Mouse (Mus musculus): ENCODE data around the gene Rfc2. TPM values are rescaled to one million over a fixed set of nuclear protein-coding genes. Genes with fewer than 3 reads are reported as not detected.

Rfc2 gene
- total and polyA plus RNA-seq, 3 experiments, result 222 to 283 (median 237) TPM

GRCm38 (mm10) chr5:134532417-134532816 lies 48.7 kb upstream of the Rfc2 start:
- H3K9ac ChIP-seq (ENCODE audit: insufficient read depth, low read depth), result no peak overlapping the region
- H3K36me3 ChIP-seq (replicated peaks in 1 of 2; ENCODE audit: control insufficient read depth in 1 of 2, insufficient read depth in 1 of 2, low read length in 1 of 2), result peaks cover 0 to 74% of the 10 kb centered on the region in 2 experiments
- H3K4me3 ChIP-seq (replicated peaks in 1 of 3; ENCODE audit: low read depth in 2 of 3, low read length in 2 of 3, poor library complexity in 1 of 3), result no peak overlapping the region
- dilution Hi-C loops (cut with MboI; ENCODE audit: extremely low pct_ligation_motif_present, extremely low pct_unique_long_range_greater_than_20kb, low sequenced_read_pairs), result no loop called here
- DNase-seq (ENCODE audit: extremely low read depth), result no peak
- in situ Hi-C loops (cut with MboI; ENCODE audit: low pct_ligation_motif_present, low pct_unique_long_range_greater_than_20kb, low sequenced_read_pairs), result no loop called here
- no peak overlapping the region for H3K27ac ChIP-seq (ENCODE audit: insufficient read depth, low read depth)
- H3K4me2 ChIP-seq (ENCODE audit: insufficient read depth, low read depth, poor library complexity, severe bottlenecking), result no peak overlapping the region
- no peak for TF ChIP-seq MAX (IDR thresholded peaks at IDR 0.05; ENCODE audit: low read length)
- no peak for TF ChIP-seq MAFK (IDR thresholded peaks at IDR 0.05; ENCODE audit: insufficient replicate concordance, low read length)
- no peak for TF ChIP-seq TCF12 (IDR thresholded peaks at IDR 0.05; ENCODE audit: low read depth, low read length)
- no peak for TF ChIP-seq USF1 (IDR thresholded peaks at IDR 0.05; ENCODE audit: low read depth, low read length)
- H3K4me1 ChIP-seq (ENCODE audit: control insufficient read depth in 1 of 2, insufficient read depth in 2 of 2), result 0 out of 4 replicates have a peak, but pooled peaks cover 0 to 6% of the 10 kb centered on the region in 2 experiments
- H3K9me3 ChIP-seq (replicated peaks; ENCODE audit: low read length), result peaks cover 3% of the 10 kb centered on the region
- no peaks in the 10 kb centered on the region for H3K79me2 ChIP-seq (replicated peaks; ENCODE audit: control insufficient read depth, extremely low read depth, insufficient read depth, poor library complexity, severe bottlenecking)
- H3K27me3 ChIP-seq (replicated peaks), result no peaks in the 10 kb centered on the region

GRCm38 (mm10) chr5:134536036-134536435 lies 45.1 kb upstream of the Rfc2 start:
- TF ChIP-seq ZC3H11A (IDR thresholded peaks at IDR 0.05; ENCODE audit: low read depth, low read length), result no peak
- no peak for TF ChIP-seq USF2 (conservative IDR thresholded peaks at IDR 0.05; ENCODE audit: low read depth, low read length)
- TF ChIP-seq RAD21 (IDR thresholded peaks at IDR 0.05; ENCODE audit: low read depth, low read length), result no peak
- TF ChIP-seq CHD1 (IDR thresholded peaks at IDR 0.05; ENCODE audit: low read depth, low read length), result no peak
- no peak for TF ChIP-seq MYC (IDR thresholded peaks at IDR 0.05; ENCODE audit: low read depth, low read length)
- TF ChIP-seq TCF12 (IDR thresholded peaks at IDR 0.05; ENCODE audit: low read depth, low read length), result no peak
- no peak for TF ChIP-seq TBP (conservative IDR thresholded peaks at IDR 0.05; ENCODE audit: low read depth, low read length)
- TF ChIP-seq RCOR1 (conservative IDR thresholded peaks at IDR 0.05; ENCODE audit: low read depth, low read length), result no peak
- TF ChIP-seq USF1 (IDR thresholded peaks at IDR 0.05; ENCODE audit: low read depth, low read length), result no peak
- no peak for TF ChIP-seq KAT2A (IDR thresholded peaks at IDR 0.05; ENCODE audit: insufficient replicate concordance, low read length)
- no peak for TF ChIP-seq PAX5 (IDR thresholded peaks at IDR 0.05; ENCODE audit: low read length)
- TF ChIP-seq IRF4 (IDR thresholded peaks at IDR 0.05; ENCODE audit: low read depth, low read length), result no peak
- TF ChIP-seq POLR2AphosphoS2 (IDR thresholded peaks at IDR 0.05; ENCODE audit: low read depth, low read length), result no peak
- no peak for TF ChIP-seq ZNF384 (IDR thresholded peaks at IDR 0.05; ENCODE audit: low read depth, low read length)
- no peak for TF ChIP-seq MXI1 (IDR thresholded peaks at IDR 0.05; ENCODE audit: low read depth, low read length)
- no peak for TF ChIP-seq ZMIZ1 (IDR thresholded peaks at IDR 0.05; ENCODE audit: low read depth, low read length)
- TF ChIP-seq E2F4 (IDR thresholded peaks at IDR 0.05; ENCODE audit: insufficient replicate concordance, low read depth, low read length), result no peak
- no peak for TF ChIP-seq MEF2A (IDR thresholded peaks at IDR 0.05; ENCODE audit: borderline replicate concordance, low read depth, low read length)
- Histone ChIP-seq H3K36me3 (replicated peaks in 1 of 2; ENCODE audit: control insufficient read depth in 1 of 2, insufficient read depth in 1 of 2, low read length in 1 of 2) (peaks cover 0 to 78% of the 10 kb centered on the region in 2 experiments), H3K4me1 (ENCODE audit: control insufficient read depth in 1 of 2, insufficient read depth in 2 of 2) (peaks cover 0 to 18% of the 10 kb centered on the region in 2 experiments; a peak in 2 of 4 replicates), H3K9me3 (replicated peaks; ENCODE audit: low read length) (peaks cover 10% of the 10 kb centered on the region), H3K27me3 (replicated peaks) (no peaks in the 10 kb centered on the region), H3K9ac (ENCODE audit: insufficient read depth, low read depth) (no peak overlapping the region), H3K4me3 (replicated peaks in 1 of 3; ENCODE audit: low read depth in 2 of 3, low read length in 2 of 3, poor library complexity in 1 of 3) (no peak overlapping the region), H3K79me2 (replicated peaks; ENCODE audit: control insufficient read depth, extremely low read depth, insufficient read depth, poor library complexity, severe bottlenecking) (no peaks in the 10 kb centered on the region), H3K4me2 (ENCODE audit: insufficient read depth, low read depth, poor library complexity, severe bottlenecking) (no peak overlapping the region), H3K27ac (ENCODE audit: insufficient read depth, low read depth) (no peak overlapping the region)
- DNase-seq (ENCODE audit: extremely low read depth), result no peak
- in situ Hi-C loops (cut with MboI; ENCODE audit: low pct_ligation_motif_present, low pct_unique_long_range_greater_than_20kb, low sequenced_read_pairs), result no loop called here
- dilution Hi-C loops (cut with MboI; ENCODE audit: extremely low pct_ligation_motif_present, extremely low pct_unique_long_range_greater_than_20kb, low sequenced_read_pairs), result no loop called here
